Mouse (Mus musculus): Measurements from ENCODE around the gene Tmod1. TPM values are rescaled to one million over a fixed set of nuclear protein-coding genes. Genes with fewer than 3 reads are reported as not detected.

The Tmod1 gene
- polyA plus RNA-seq, 1 experiment = 0.67 TPM

GRCm38 (mm10) chr4:46130221-46130620, 91.5 kb downstream of the Tmod1 start:
- WGBS = 77% methylated on average over 3 of the region's 3 CpGs
- no peak for TF ChIP-seq POLR2A (IDR thresholded peaks at IDR 0.05; ENCODE audit: low read depth, low read length)
- peak; percentile 55; the same call in 1 of the 2 replicates for TF ChIP-seq CTCF (IDR thresholded peaks at IDR 0.05; ENCODE audit: extremely low read depth, insufficient read length, insufficient replicate concordance, low read depth, low read length)

GRCm38 (mm10) chr4:46131791-46132190, 93.1 kb downstream of the Tmod1 start:
- Histone ChIP-seq H3K27ac (ENCODE audit: insufficient read depth, low read depth, low read length) (no peak overlapping the region), H3K4me1 (ENCODE audit: control insufficient read depth, insufficient read depth, insufficient read length, low read length) (no peaks in the 10 kb centered on the region), H3K27me3 (ENCODE audit: control insufficient read depth, insufficient read depth, low read length) (no peaks in the 10 kb centered on the region), H3K4me3 (ENCODE audit: low read depth, low read length) (no peak overlapping the region), H3K36me3 (ENCODE audit: control insufficient read depth, insufficient read depth, low read length) (peaks cover 51% of the 10 kb centered on the region)
- WGBS = 79% methylated on average over 6 of the region's 6 CpGs
- TF ChIP-seq POLR2A (IDR thresholded peaks at IDR 0.05; ENCODE audit: low read depth, low read length) = no peak

More at GRCm38 (mm10) chr4:46130221-46130620, 91.5 kb downstream of the Tmod1 start:
- H3K27me3 ChIP-seq (ENCODE audit: control insufficient read depth, insufficient read depth, low read length) = no peaks in the 10 kb centered on the region
- H3K4me1 ChIP-seq (ENCODE audit: control insufficient read depth, insufficient read depth, insufficient read length, low read length) = no peaks in the 10 kb centered on the region
- no peak overlapping the region for H3K4me3 ChIP-seq (ENCODE audit: low read depth, low read length)
- peaks cover 56% of the 10 kb centered on the region for H3K36me3 ChIP-seq (ENCODE audit: control insufficient read depth, insufficient read depth, low read length)
- H3K27ac ChIP-seq (ENCODE audit: insufficient read depth, low read depth, low read length) = no peak overlapping the region

GRCm38 (mm10) chr4:46137629-46138286, 99.0 kb downstream of the Tmod1 start:
- Histone ChIP-seq H3K27me3 (ENCODE audit: control insufficient read depth, insufficient read depth, low read length) (no peaks in the 10 kb centered on the region), H3K4me1 (ENCODE audit: control insufficient read depth, insufficient read depth, insufficient read length, low read length) (peaks cover 5% of the 10 kb centered on the region; the same call in 1 of the 2 replicates), H3K4me3 (ENCODE audit: low read depth, low read length) (peak overlapping the region; percentile 77), H3K36me3 (ENCODE audit: control insufficient read depth, insufficient read depth, low read length) (peaks cover 13% of the 10 kb centered on the region), H3K27ac (ENCODE audit: insufficient read depth, low read depth, low read length) (peak overlapping the region; percentile 60)
- no peak for TF ChIP-seq POLR2A (IDR thresholded peaks at IDR 0.05; ENCODE audit: low read depth, low read length)
- TF ChIP-seq CTCF (IDR thresholded peaks at IDR 0.05; ENCODE audit: extremely low read depth, insufficient read length, insufficient replicate concordance, low read depth, low read length) = no peak
- WGBS = 4% methylated on average over 17 of the region's 17 CpGs

GRCm38 (mm10) chr4:46138287-46139222, 99.8 kb downstream of the Tmod1 start, which contains the start of the genes Ncbp1 and Tstd2:
Gene Ncbp1 (plus strand): TSS chr4:46138613.
Gene Tstd2 (minus strand): TSS chr4:46138694.
- Histone ChIP-seq H3K27me3 (ENCODE audit: control insufficient read depth, insufficient read depth, low read length) (no peaks in the 10 kb centered on the region), H3K4me1 (ENCODE audit: control insufficient read depth, insufficient read depth, insufficient read length, low read length) (peaks cover 5% of the 10 kb centered on the region; the same call in 1 of the 2 replicates), H3K27ac (ENCODE audit: insufficient read depth, low read depth, low read length) (peak within 1 kb of the TSS; percentile 86), H3K4me3 (ENCODE audit: low read depth, low read length) (peak within 1 kb of the TSS; percentile 77), H3K36me3 (ENCODE audit: control insufficient read depth, insufficient read depth, low read length) (peaks cover 8% of the 10 kb centered on the region)
- TF ChIP-seq CTCF (IDR thresholded peaks at IDR 0.05; ENCODE audit: extremely low read depth, insufficient read length, insufficient replicate concordance, low read depth, low read length) (no peak), POLR2A (IDR thresholded peaks at IDR 0.05; ENCODE audit: low read depth, low read length) (peak; percentile 61)
- WGBS = under 1% methylated on average over 89 of the region's 90 CpGs

- Histone ChIP-seq H3K4me1 (ENCODE audit: control insufficient read depth, insufficient read depth, insufficient read length, low read length) (peaks cover 5% of the 10 kb centered on the region; the same call in 1 of the 2 replicates), H3K27me3 (ENCODE audit: control insufficient read depth, insufficient read depth, low read length) (no peaks in the 10 kb centered on the region), H3K4me3 (ENCODE audit: low read depth, low read length) (no peak overlapping the region), H3K36me3 (ENCODE audit: control insufficient read depth, insufficient read depth, low read length) (peaks cover 8% of the 10 kb centered on the region), H3K27ac (ENCODE audit: insufficient read depth, low read depth, low read length) (no peak overlapping the region)
- 75% methylated on average over 3 of the region's 3 CpGs for WGBS
- peak; percentile 27; the same call in 1 of the 2 replicates for TF ChIP-seq CTCF (IDR thresholded peaks at IDR 0.05; ENCODE audit: extremely low read depth, insufficient read length, insufficient replicate concordance, low read depth, low read length)
- TF ChIP-seq POLR2A (IDR thresholded peaks at IDR 0.05; ENCODE audit: low read depth, low read length) = no peak
Observed at GRCm38 (mm10) chr4:46144323-46144722, 105.6 kb downstream of the Tmod1 start.

- WGBS = 96% methylated on average over 1 of the region's 1 CpGs
- Histone ChIP-seq H3K27ac (ENCODE audit: insufficient read depth, low read depth, low read length) (no peak overlapping the region), H3K4me3 (ENCODE audit: low read depth, low read length) (no peak overlapping the region), H3K4me1 (ENCODE audit: control insufficient read depth, insufficient read depth, insufficient read length, low read length) (no peaks in the 10 kb centered on the region), H3K36me3 (ENCODE audit: control insufficient read depth, insufficient read depth, low read length) (peaks cover 20% of the 10 kb centered on the region), H3K27me3 (ENCODE audit: control insufficient read depth, insufficient read depth, low read length) (no peaks in the 10 kb centered on the region)
- TF ChIP-seq POLR2A (IDR thresholded peaks at IDR 0.05; ENCODE audit: low read depth, low read length) (no peak), CTCF (IDR thresholded peaks at IDR 0.05; ENCODE audit: extremely low read depth, insufficient read length, insufficient replicate concordance, low read depth, low read length) (no peak)
Observed at GRCm38 (mm10) chr4:46146881-46147280, 108.1 kb downstream of the Tmod1 start.

Data from small intestine, adult 2 months (tissue).